In the genomic region with DNA sequence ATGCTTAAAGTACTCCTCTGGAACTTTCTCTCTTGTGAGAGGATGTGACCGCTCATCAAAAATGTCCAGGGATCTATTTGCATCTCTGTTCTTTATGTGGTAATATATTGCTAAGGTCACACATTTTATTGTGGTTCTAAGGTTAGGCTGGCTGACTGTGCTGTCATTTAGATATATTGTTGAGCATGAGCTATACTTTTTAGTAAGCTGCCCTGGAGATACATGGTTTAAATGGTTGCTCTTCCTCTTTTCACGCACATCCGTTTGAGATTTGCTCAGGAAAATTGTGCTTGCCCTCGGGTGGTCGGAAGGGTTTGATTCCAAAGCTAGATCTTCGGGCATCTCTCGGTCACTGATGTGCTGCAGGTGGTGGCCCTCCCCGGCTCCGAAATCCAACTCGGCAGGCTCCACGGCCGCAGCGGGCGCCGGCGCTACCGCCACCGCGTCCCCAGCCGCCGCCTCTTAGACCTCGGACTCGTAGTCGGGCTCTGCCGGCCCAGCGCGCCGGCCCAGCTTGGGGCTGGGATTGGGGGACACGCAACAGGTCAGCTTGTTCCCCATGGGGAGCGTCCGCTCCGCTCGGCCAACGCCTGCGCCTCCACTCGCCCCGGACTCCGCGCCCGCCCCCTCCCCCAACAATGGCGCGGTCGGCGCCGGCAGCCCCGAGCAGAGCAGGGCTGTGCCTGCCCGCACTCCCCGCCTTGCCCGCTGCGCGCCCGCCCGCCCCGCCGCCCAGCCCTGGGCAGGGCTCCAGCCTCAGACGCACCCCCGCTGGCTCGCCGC, we compare ENCODE assay signal across 8 mouse cellular contexts. TPM values are rescaled to one million over a fixed set of nuclear protein-coding genes. Genes with fewer than 3 reads are reported as not detected.
DNase-seq lines count a peak whose midpoint lies in the region; ATAC-seq lines count a peak whose summit lies in the region.

No protein-coding gene starts in this region.

- no peaks in the 10 kb centered on the region for H3K9me3 ChIP-seq in kidney, embryonic 15.5 days (replicated peaks)
- no peaks in the 10 kb centered on the region for H3K9me3 ChIP-seq in embryonic facial prominence, embryonic 10.5 days
- H3K9me3 ChIP-seq in hindbrain, embryonic 10.5 days: no peaks in the 10 kb centered on the region
- H3K9me3 ChIP-seq in liver, embryonic 16.5 days (replicated peaks; ENCODE audit: control insufficient read depth, low read length): no peaks in the 10 kb centered on the region
- no peaks in the 10 kb centered on the region for H3K9me3 ChIP-seq in stomach, embryonic 14.5 days (ENCODE audit: control insufficient read depth, low read depth, low read length)

- H3K27me3 ChIP-seq in kidney, embryonic 15.5 days: no peaks in the 10 kb centered on the region; the same call in 1 of the 2 replicates
- peaks cover 10% of the 10 kb centered on the region for H3K27me3 ChIP-seq in embryonic facial prominence, embryonic 10.5 days (replicated peaks; ENCODE audit: low read depth, poor library complexity, severe bottlenecking)
- H3K27me3 ChIP-seq in hindbrain, embryonic 10.5 days (ENCODE audit: insufficient read depth, poor library complexity, severe bottlenecking): no peaks in the 10 kb centered on the region
- no peaks in the 10 kb centered on the region; the same call in 1 of the 2 replicates for H3K27me3 ChIP-seq in liver, embryonic 16.5 days (ENCODE audit: control insufficient read depth, insufficient read depth, low read depth, low read length)
- no peaks in the 10 kb centered on the region for H3K27me3 ChIP-seq in stomach, embryonic 14.5 days (ENCODE audit: control insufficient read depth, insufficient read depth, low read length)

- no peak overlapping the region for H3K27ac ChIP-seq in kidney, embryonic 15.5 days
- peak overlapping the region; percentile 78 for H3K27ac ChIP-seq in embryonic facial prominence, embryonic 10.5 days (replicated peaks)
- peak overlapping the region; percentile 81 for H3K27ac ChIP-seq in hindbrain, embryonic 10.5 days
- no peak overlapping the region for H3K27ac ChIP-seq in liver, embryonic 16.5 days (ENCODE audit: low read length)
- no peak overlapping the region for H3K27ac ChIP-seq in stomach, embryonic 14.5 days (ENCODE audit: low read length)

- 2% methylated on average over 44 of the region's 59 CpGs for WGBS in kidney, embryonic 15.5 days
- WGBS in embryonic facial prominence, embryonic 10.5 days: 2% methylated on average over 59 of the region's 59 CpGs
- 3% methylated on average over 59 of the region's 59 CpGs for WGBS in hindbrain, embryonic 10.5 days
- WGBS in liver, embryonic 16.5 days (ENCODE audit: insufficient replicate concordance): 3% methylated on average over 44 of the region's 59 CpGs
- 2% methylated on average over 56 of the region's 59 CpGs for WGBS in stomach, embryonic 14.5 days

- peak overlapping the region; percentile 31 for H3K9ac ChIP-seq in kidney, embryonic 15.5 days
- H3K9ac ChIP-seq in liver, embryonic 16.5 days (ENCODE audit: low read depth, low read length): no peak overlapping the region
- H3K9ac ChIP-seq in stomach, embryonic 14.5 days (replicated peaks; ENCODE audit: low read depth, low read length): no peak overlapping the region; the same call in 1 of the 2 replicates

- DNase-seq in kidney, postnatal 25 days: no peak
- DNase-seq in embryonic facial prominence, embryonic 10.5 days (ENCODE audit: low spot score): peak; percentile 71
- peak; percentile 57 for DNase-seq in hindbrain, embryonic 10.5 days (ENCODE audit: low spot score)
- DNase-seq in spleen, postnatal 36 days (ENCODE audit: low spot score in 2 of 2): no peak
- DNase-seq in gastrocnemius, adult 8-10 months (ENCODE audit: low spot score in 2 of 2): no peak

- peak; percentile 94 for ATAC-seq in kidney, embryonic 15.5 days (replicated peaks; ENCODE audit: low FRiP score)
- peak; percentile 54; the same call in 1 of the 2 replicates for ATAC-seq in liver, embryonic 16.5 days (ENCODE audit: low read depth)
- ATAC-seq in stomach, embryonic 14.5 days (ENCODE audit: insufficient number of reproducible peaks, insufficient read depth, low FRiP score, low read depth): peak; percentile 93

- no peaks in the 10 kb centered on the region for H3K36me3 ChIP-seq in kidney, embryonic 15.5 days
- no peaks in the 10 kb centered on the region for H3K36me3 ChIP-seq in embryonic facial prominence, embryonic 10.5 days (replicated peaks)
- H3K36me3 ChIP-seq in hindbrain, embryonic 10.5 days: no peaks in the 10 kb centered on the region
- H3K36me3 ChIP-seq in liver, embryonic 16.5 days (ENCODE audit: control insufficient read depth, insufficient read depth): no peaks in the 10 kb centered on the region
- H3K36me3 ChIP-seq in stomach, embryonic 14.5 days (ENCODE audit: control insufficient read depth, insufficient read depth, low read length): no peaks in the 10 kb centered on the region

- H3K4me3 ChIP-seq in kidney, embryonic 15.5 days (replicated peaks): peak overlapping the region; percentile 54
- H3K4me3 ChIP-seq in embryonic facial prominence, embryonic 10.5 days: peak overlapping the region; percentile 66
- peak overlapping the region; percentile 60 for H3K4me3 ChIP-seq in hindbrain, embryonic 10.5 days
- H3K4me3 ChIP-seq in liver, embryonic 16.5 days (ENCODE audit: low read depth, low read length): peak overlapping the region; percentile 45
- peak overlapping the region; percentile 40 for H3K4me3 ChIP-seq in stomach, embryonic 14.5 days (ENCODE audit: low read depth, low read length)

- H3K4me2 ChIP-seq in kidney, embryonic 15.5 days: peak overlapping the region; percentile 74
- peak overlapping the region; percentile 59 for H3K4me2 ChIP-seq in liver, embryonic 16.5 days (ENCODE audit: low read depth, low read length)
- H3K4me2 ChIP-seq in stomach, embryonic 14.5 days (replicated peaks; ENCODE audit: low read depth, low read length): peak overlapping the region; percentile 51

- H3K4me1 ChIP-seq in kidney, embryonic 15.5 days: 0 out of 2 replicates have a peak, but pooled peaks cover 3% of the 10 kb centered on the region
- no peaks in the 10 kb centered on the region for H3K4me1 ChIP-seq in embryonic facial prominence, embryonic 10.5 days
- no peaks in the 10 kb centered on the region for H3K4me1 ChIP-seq in hindbrain, embryonic 10.5 days (replicated peaks)
- no peaks in the 10 kb centered on the region for H3K4me1 ChIP-seq in liver, embryonic 16.5 days (ENCODE audit: control insufficient read depth, low read depth, low read length)
- no peaks in the 10 kb centered on the region for H3K4me1 ChIP-seq in stomach, embryonic 14.5 days (ENCODE audit: control insufficient read depth, insufficient read depth, low read length)

RNA-seq across cellular contexts. Expression of a gene that starts 5.9 kb away (rescaled TPM):
- polyA plus RNA-seq in kidney, embryonic 15.5 days (2015; fragmentation: Nextera tagmentation; extraction: Ambion mirVana): 0.31 and 0.45 TPM in 2 replicates
- not detected in 2 replicates for polyA plus RNA-seq in embryonic facial prominence, embryonic 10.5 days (2016; fragmentation: Nextera tagmentation; extraction: Ambion mirVana)
- polyA plus RNA-seq in hindbrain, embryonic 10.5 days (2016; fragmentation: Nextera tagmentation; extraction: Ambion mirVana): 0.38 TPM in 1 of 2 replicates, not detected in the other
- polyA plus RNA-seq in liver, embryonic 16.5 days (2015; fragmentation: Nextera tagmentation; extraction: Ambion mirVana): 0.72 and 0.78 TPM in 2 replicates
- 0.62 and 0.73 TPM in 2 replicates for polyA plus RNA-seq in stomach, embryonic 14.5 days (2014; fragmentation: Nextera tagmentation; extraction: Ambion mirVana)
- total RNA-seq in gastrocnemius, adult 8-10 months (2022): under 1 TPM; 0.24 to 0.43 (median 0.39) TPM

RNA-seq across cellular contexts. Expression of a gene that starts 36.8 kb away (rescaled TPM):
- 1.1 and 1.3 TPM in 2 replicates for polyA plus RNA-seq in kidney, embryonic 15.5 days (2015; fragmentation: Nextera tagmentation; extraction: Ambion mirVana)
- polyA plus RNA-seq in embryonic facial prominence, embryonic 10.5 days (2016; fragmentation: Nextera tagmentation; extraction: Ambion mirVana): 0.45 and 0.52 TPM in 2 replicates
- 0.26 and 0.56 TPM in 2 replicates for polyA plus RNA-seq in hindbrain, embryonic 10.5 days (2016; fragmentation: Nextera tagmentation; extraction: Ambion mirVana)
- polyA plus RNA-seq in liver, embryonic 16.5 days (2015; fragmentation: Nextera tagmentation; extraction: Ambion mirVana): 2.3 and 2.6 TPM in 2 replicates
- 1.4 and 1.9 TPM in 2 replicates for polyA plus RNA-seq in stomach, embryonic 14.5 days (2014; fragmentation: Nextera tagmentation; extraction: Ambion mirVana)
- total RNA-seq in gastrocnemius, adult 8-10 months (2022): under 1 TPM; 0.53 to 0.96 (median 0.82) TPM

RNA-seq across cellular contexts. Expression of a gene that starts 48.2 kb away (rescaled TPM):
- polyA plus RNA-seq in kidney, embryonic 15.5 days (2015; fragmentation: Nextera tagmentation; extraction: Ambion mirVana): not detected in 2 replicates
- polyA plus RNA-seq in embryonic facial prominence, embryonic 10.5 days (2016; fragmentation: Nextera tagmentation; extraction: Ambion mirVana): not detected in 2 replicates
- polyA plus RNA-seq in hindbrain, embryonic 10.5 days (2016; fragmentation: Nextera tagmentation; extraction: Ambion mirVana): not detected in 2 replicates
- not detected in 2 replicates for polyA plus RNA-seq in liver, embryonic 16.5 days (2015; fragmentation: Nextera tagmentation; extraction: Ambion mirVana)
- not detected in 2 replicates for polyA plus RNA-seq in stomach, embryonic 14.5 days (2014; fragmentation: Nextera tagmentation; extraction: Ambion mirVana)
- total RNA-seq in gastrocnemius, adult 8-10 months (2022): not detected

RNA-seq across cellular contexts. Expression of a gene that starts 58.9 kb away (rescaled TPM):
- polyA plus RNA-seq in kidney, embryonic 15.5 days (2015; fragmentation: Nextera tagmentation; extraction: Ambion mirVana): not detected in 2 replicates
- polyA plus RNA-seq in embryonic facial prominence, embryonic 10.5 days (2016; fragmentation: Nextera tagmentation; extraction: Ambion mirVana): 0.03 TPM in 1 of 2 replicates, not detected in the other
- not detected in 2 replicates for polyA plus RNA-seq in hindbrain, embryonic 10.5 days (2016; fragmentation: Nextera tagmentation; extraction: Ambion mirVana)
- polyA plus RNA-seq in liver, embryonic 16.5 days (2015; fragmentation: Nextera tagmentation; extraction: Ambion mirVana): not detected in 2 replicates
- not detected in 2 replicates for polyA plus RNA-seq in stomach, embryonic 14.5 days (2014; fragmentation: Nextera tagmentation; extraction: Ambion mirVana)
- total RNA-seq in gastrocnemius, adult 8-10 months (2022): not detected

Comparison
In these comparisons a context has a peak if more than half of its experiments do, and no peak if none do; other contexts are left out.
1. H3K27ac ChIP-seq: peak in embryonic facial prominence, embryonic 10.5 days (single experiment) and hindbrain, embryonic 10.5 days (single experiment); none in kidney, embryonic 15.5 days (single experiment), liver, embryonic 16.5 days (single experiment) and stomach, embryonic 14.5 days (single experiment).
2. DNase-seq: peak in embryonic facial prominence, embryonic 10.5 days (single experiment) and hindbrain, embryonic 10.5 days (single experiment); none in kidney, postnatal 25 days (0 of 2), spleen, postnatal 36 days (0 of 2) and gastrocnemius, adult 8-10 months (0 of 2).
3. Peak in every context shown above with its lines, with median percentiles within 50 percentile points of each other: ATAC-seq, H3K4me2 ChIP-seq and H3K4me3 ChIP-seq.